Mouse (Mus musculus) MEL (cell line): ENCODE data around the gene Rpl18a. TPM values are rescaled to one million over a fixed set of nuclear protein-coding genes. Genes with fewer than 3 reads are reported as not detected.
"Not testable (repeated sequence)": the region's sequence is repeated elsewhere in the genome, so short reads cannot be mapped to it uniquely, and the experiment has no call there.

Experiments
- DNase-seq: peaks from one replicate; pipeline ENCODE4 v3.0.0; 2011; ENCODE audit warnings: low read depth, low spot score
- H3K27ac ChIP-seq: 2 replicates; pipeline ENCODE4 v1.5.1; 2012; ENCODE audit warnings: low read depth, mild to moderate bottlenecking, control low read depth, low read length, moderate library complexity; ENCODE audit not compliant: control insufficient read depth
- H3K27me3 ChIP-seq, 2 experiments: fragments of 150-350 bp in 1 of 2; sonication (generic) in 1 of 2; 2 replicates each; pipeline ENCODE4 v1.6.1; 2012; ENCODE audit warnings: low read length in 2 of 2, mild to moderate bottlenecking in 2 of 2, improper control_type of control experiment in 1 of 2, moderate library complexity in 1 of 2; ENCODE audit not compliant: insufficient read depth in 2 of 2, control insufficient read depth in 1 of 2
- H3K36me3 ChIP-seq, 2 experiments: 2 replicates each; pipeline ENCODE4 v1.6.1; 2012 to 2014; ENCODE audit warnings: low read length in 2 of 2, improper control_type of control experiment in 1 of 2, inconsistent platforms in 1 of 2, mild to moderate bottlenecking in 1 of 2; ENCODE audit not compliant: insufficient read depth in 2 of 2, control insufficient read depth in 1 of 2
- H3K4me1 ChIP-seq, 2 experiments: fragments of 150-350 bp in 1 of 2; sonication (generic) in 1 of 2; 2 replicates each; pipeline ENCODE4 v1.6.1; 2012; ENCODE audit warnings: low read length in 2 of 2, improper control_type of control experiment in 1 of 2, mild to moderate bottlenecking in 1 of 2; ENCODE audit not compliant: insufficient read depth in 2 of 2, control insufficient read depth in 1 of 2
- H3K4me3 ChIP-seq, 2 experiments: fragments of 150-350 bp in 1 of 2; sonication (generic) in 1 of 2; 2 replicates each; pipeline ENCODE4 v1.5.1; 2012; ENCODE audit warnings: low read depth in 2 of 2, low read length in 2 of 2, mild to moderate bottlenecking in 2 of 2, moderate library complexity in 2 of 2, control low read depth in 1 of 2, improper control_type of control experiment in 1 of 2; ENCODE audit not compliant: control insufficient read depth in 1 of 2, insufficient read depth in 1 of 2
- H3K79me2 ChIP-seq: 2 replicates; pipeline ENCODE4 v1.6.1; 2012; ENCODE audit warnings: mild to moderate bottlenecking, low read length, moderate library complexity; ENCODE audit not compliant: control insufficient read depth, poor library complexity, insufficient read depth
- H3K9ac ChIP-seq: 2 replicates; pipeline ENCODE4 v1.6.1; 2012; ENCODE audit warnings: low read depth, mild to moderate bottlenecking, control low read depth, low read length, moderate library complexity; ENCODE audit not compliant: control insufficient read depth, poor library complexity, severe bottlenecking
- H3K9me3 ChIP-seq: fragments of 150-350 bp; sonication (generic); replicated peaks from 2 replicates; pipeline ENCODE4 v1.6.1; 2012; ENCODE audit warnings: mild to moderate bottlenecking, low read length, improper control_type of control experiment, moderate library complexity; ENCODE audit not compliant: insufficient read depth
- CHD1 ChIP-seq: IDR thresholded peaks from 2 replicates; pipeline ENCODE4 v1.6.1; 2012; ENCODE audit warnings: low read depth, mild to moderate bottlenecking, inconsistent platforms, low read length, improper control_type of control experiment
- CHD2 ChIP-seq: IDR thresholded peaks from 2 replicates; pipeline ENCODE4 v1.6.1; 2011; ENCODE audit warnings: low read length, improper control_type of control experiment
- POLR2A ChIP-seq, 2 experiments: IDR thresholded peaks; 2 replicates each; pipeline ENCODE4 v1.6.1; 2011 to 2012; ENCODE audit warnings: low read length in 2 of 2, mild to moderate bottlenecking in 2 of 2, control low read depth in 1 of 2, improper control_type of control experiment in 1 of 2, low read depth in 1 of 2, moderate library complexity in 1 of 2; ENCODE audit not compliant: control insufficient read depth in 1 of 2, insufficient read depth in 1 of 2, poor library complexity in 1 of 2
- POLR2AphosphoS2 ChIP-seq: IDR thresholded peaks from 2 replicates; pipeline ENCODE4 v1.6.1; 2011; ENCODE audit warnings: low read length, improper control_type of control experiment
- TAL1 ChIP-seq: IDR thresholded peaks from 2 replicates; pipeline ENCODE4 v1.6.1; 2012; ENCODE audit warnings: mild to moderate bottlenecking, inconsistent platforms, low read length, moderate library complexity, mixed read lengths
- ZC3H11A ChIP-seq: IDR thresholded peaks from 2 replicates; pipeline ENCODE4 v1.6.1; 2012; ENCODE audit warnings: low read depth, mild to moderate bottlenecking, inconsistent platforms, low read length, improper control_type of control experiment
- polyA plus RNA-seq, 2 experiments: library from polyadenylated mRNA; stranded (reverse) in 1 of 2; unstranded in 1 of 2; fragments of >175 nt in 1 of 2; fragments of >200 nt in 1 of 2; gene quantifications; 2 replicates each; pipeline versions ENCODE4 v1.2.1 to v1.2.4; 2012; ENCODE audit warnings: low replicate concordance in 2 of 2, low read depth in 1 of 2; ENCODE audit not compliant: insufficient read length in 2 of 2, insufficient read depth in 1 of 2, missing spikeins in 1 of 2
- total RNA-seq: library from RNA; depleted of rRNA; stranded (reverse); fragments of 300-350 nt; gene quantifications from 2 replicates; pipeline ENCODE4 v1.2.3, GENCODE M21; 2012

Gene Rpl18a
- total and polyA plus RNA-seq, 3 experiments, result 5,399 to 5,671 TPM; not detected in 1

- peak; percentile 55 for DNase-seq
- H3K27ac ChIP-seq, result peak overlapping the region; percentile 91
- H3K9ac ChIP-seq, result peak overlapping the region; percentile 99
- H3K79me2 ChIP-seq, result peaks cover 19% of the 10 kb centered on the region
- H3K4me1 ChIP-seq, result peaks cover 4 to 11% of the 10 kb centered on the region in 2 experiments; a peak in 3 of 4 replicates
- H3K27me3 ChIP-seq, result no peaks in the 10 kb centered on the region
- peak overlapping the region; percentile 79 to 97 for H3K4me3 ChIP-seq
- TF ChIP-seq POLR2AphosphoS2 (peak; percentile 18; the same call in 1 of the 2 replicates), TAL1 (no peak), CHD1 (0 out of 2 replicates have a peak, but pooled peaks have one; percentile 76)
- no peaks in the 10 kb centered on the region for H3K9me3 ChIP-seq
- H3K36me3 ChIP-seq, result peaks cover 7 to 17% of the 10 kb centered on the region in 2 experiments; a peak in 3 of 4 replicates
Observed at GRCm38 (mm10) chr8:70896316-70897020, 744 bp downstream of the Rpl18a start.

- DNase-seq, H3K9me3 ChIP-seq, H3K27me3 ChIP-seq: not testable (repeated sequence)
- Histone ChIP-seq H3K4me3 (peak overlapping the region; percentile 79 to 97), H3K9ac (peak overlapping the region; percentile 99), H3K4me1 (peaks cover 4 to 11% of the 10 kb centered on the region in 2 experiments; a peak in 3 of 4 replicates), H3K36me3 (peaks cover 7 to 17% of the 10 kb centered on the region in 2 experiments; a peak in 3 of 4 replicates), H3K79me2 (peaks cover 19% of the 10 kb centered on the region), H3K27ac (peak overlapping the region; percentile 91)
- peak in 1 of 2 experiments; percentile 37; a peak in 1 of 4 replicates for TF ChIP-seq POLR2A (IDR thresholded peaks at IDR 0.05; ENCODE audit: control insufficient read depth in 1 of 2, insufficient read depth in 1 of 2, low read depth in 1 of 2, low read length in 2 of 2, poor library complexity in 1 of 2)
Observed at GRCm38 (mm10) chr8:70895571-70896259, 1.5 kb downstream of the Rpl18a start.

GRCm38 (mm10) chr8:70894771-70895545 is 2.3 kb downstream of the Rpl18a start:
- Histone ChIP-seq H3K27me3 (no peaks in the 10 kb centered on the region), H3K79me2 (peaks cover 19% of the 10 kb centered on the region), H3K27ac (peak overlapping the region; percentile 91), H3K4me3 (no peak overlapping the region), H3K9ac (peak overlapping the region; percentile 99), H3K36me3 (peaks cover 7 to 17% of the 10 kb centered on the region in 2 experiments; a peak in 3 of 4 replicates), H3K9me3 (no peaks in the 10 kb centered on the region), H3K4me1 (peaks cover 4 to 11% of the 10 kb centered on the region in 2 experiments; a peak in 3 of 4 replicates)
- DNase-seq, result peak; percentile 39
- 0 out of 4 replicates have a peak, but pooled peaks of 1 of the 2 experiments have one; percentile 10 for TF ChIP-seq POLR2A (IDR thresholded peaks at IDR 0.05; ENCODE audit: control insufficient read depth in 1 of 2, insufficient read depth in 1 of 2, low read depth in 1 of 2, low read length in 2 of 2, poor library complexity in 1 of 2)
- TF ChIP-seq CHD2, result no peak
- TF ChIP-seq ZC3H11A, result no peak
